Mouse (Mus musculus) gastrocnemius, postnatal 36 days (tissue): Measurements from ENCODE around the gene Ccdc85b. TPM values are rescaled to one million over a fixed set of nuclear protein-coding genes. Genes with fewer than 3 reads are reported as not detected.
"Not testable (repeated sequence)": the region's sequence is repeated elsewhere in the genome, so short reads cannot be mapped to it uniquely, and the experiment has no call there.

ENCODE experiments used
- DNase-seq, 2 experiments: peaks; one replicate each; pipeline ENCODE4 v3.0.0; 2022
- intact Hi-C: fragments of 180-260 bp; cut with DNase I; formaldehyde crosslinking; loops from one replicate; pipeline ENCODE4 v1.15.1; 2025
- total RNA-seq, 2 experiments: library from RNA; stranded (reverse); gene quantifications; 2 replicates each; pipeline ENCODE4 v1.2.3; 2021

Ccdc85b gene
- total RNA-seq, 2 experiments from 2014 or later: 4.7 to 6.0 TPM

- DNase-seq: no peak
- intact Hi-C loops: no loop called here
These were observed 49.4 kb downstream of the Ccdc85b start for GRCm38 (mm10) chr19:5408057-5409001.

GRCm38 (mm10) chr19:5407133-5407532, 50.6 kb downstream of the Ccdc85b start:
- DNase-seq: peak in 1 of 2 experiments; percentile 56
- intact Hi-C loops: no loop called here

- intact Hi-C loops, DNase-seq: not testable (repeated sequence)
These were observed 51.1 kb downstream of the Ccdc85b start for GRCm38 (mm10) chr19:5406531-5407126.

GRCm38 (mm10) chr19:5405924-5406323, 51.8 kb downstream of the Ccdc85b start:
- intact Hi-C loops: no loop called here
- no peak for DNase-seq

Other genes with a start within 250 kb of the Ccdc85b start
- 1 to 10 TPM; 5.0 to 6.3 TPM for gene Pacs1, start 184.8 kb downstream of the Ccdc85b start, total RNA-seq
- gene Sf3b2, start 162.4 kb downstream of the Ccdc85b start, total RNA-seq: 10 to 100 TPM; 63.4 to 65.9 TPM
- under 1 TPM in 1 of 2 experiments, not detected in 1; 0.10 TPM for gene Gal3st3, start 159.6 kb downstream of the Ccdc85b start, total RNA-seq
- not detected for gene Catsper1, start 122.2 kb downstream of the Ccdc85b start, total RNA-seq
- gene Cst6, start 108.3 kb downstream of the Ccdc85b start, total RNA-seq: 10 to 100 TPM; 26.7 to 28.3 TPM
- 10 to 100 TPM; 12.6 to 13.6 TPM for gene Eif1ad, start 91.2 kb downstream of the Ccdc85b start, total RNA-seq
- 100 to 1,000 TPM; 116 to 124 TPM for gene Banf1, start 90.7 kb downstream of the Ccdc85b start, total RNA-seq
- 10 to 100 TPM; 34.3 to 38.0 TPM for gene Sart1, start 69.2 kb downstream of the Ccdc85b start, total RNA-seq
- under 1 TPM; 0.52 to 0.64 TPM for gene Tsga10ip, start 55.4 kb downstream of the Ccdc85b start, total RNA-seq
- gene Drap1, start 32.9 kb downstream of the Ccdc85b start, total RNA-seq: 100 to 1,000 TPM; 531 to 582 TPM
- 10 to 100 TPM; 32.7 to 33.6 TPM for gene AI837181, start 32.8 kb downstream of the Ccdc85b start, total RNA-seq
- not detected for gene Fosl1, start 10.3 kb downstream of the Ccdc85b start, total RNA-seq
- 10 to 100 TPM; 35.2 to 41.5 TPM for gene Fibp, start 2.7 kb upstream of the Ccdc85b start, total RNA-seq
- not detected for gene Ctsw, start 10.6 kb upstream of the Ccdc85b start, total RNA-seq
- gene Efemp2, start 16.1 kb upstream of the Ccdc85b start, total RNA-seq: 1 to 10 TPM; 5.3 to 6.3 TPM
- 10 to 100 TPM; 16.1 to 19.8 TPM for gene Mus81, start 30.5 kb upstream of the Ccdc85b start, total RNA-seq
- 10 to 100 TPM; 67.8 to 72.7 TPM for gene Cfl1, start 32.6 kb upstream of the Ccdc85b start, total RNA-seq
- under 1 TPM; 0.33 to 0.59 TPM for gene 1700020D05Rik, start 45.9 kb upstream of the Ccdc85b start, total RNA-seq
- 1 to 10 TPM; 5.2 to 7.8 TPM for gene Snx32, start 52.6 kb upstream of the Ccdc85b start, total RNA-seq
- not detected for gene Ovol1, start 102.8 kb upstream of the Ccdc85b start, total RNA-seq
- 1 to 10 TPM; 1.9 to 2.0 TPM for gene Ap5b1, start 110.1 kb upstream of the Ccdc85b start, total RNA-seq
- gene Rnaseh2c, start 144.0 kb upstream of the Ccdc85b start, total RNA-seq: 10 to 100 TPM; 35.8 to 38.6 TPM
- gene Kat5, start 152.3 kb upstream of the Ccdc85b start, total RNA-seq: 10 to 100 TPM; 23.3 to 25.4 TPM
- gene Rela, start 179.6 kb upstream of the Ccdc85b start, total RNA-seq: 10 to 100 TPM; 12.4 to 14.9 TPM
- gene Sipa1, start 205.8 kb upstream of the Ccdc85b start, total RNA-seq: 1 to 10 TPM; 6.9 to 9.5 TPM
- gene Map3k11, start 230.8 kb upstream of the Ccdc85b start, total RNA-seq: 10 to 100 TPM; 10.8 to 11.3 TPM
- gene Pcnx3, start 231.0 kb upstream of the Ccdc85b start, total RNA-seq: 10 to 100 TPM; 12.2 to 15.2 TPM
- gene Kcnk7, start 246.5 kb upstream of the Ccdc85b start, total RNA-seq: not detected